Mouse (Mus musculus): ENCODE measurements around the gene Ints13. TPM values are rescaled to one million over a fixed set of nuclear protein-coding genes. Genes with fewer than 3 reads are reported as not detected.

The Ints13 gene
- 18.4 TPM for polyA plus RNA-seq (2012; fragmentation: generic; extraction: Trizol)

GRCm38 (mm10) chr6:146577310-146578109 is at the start of gene Ints13:
Gene Ints13, minus strand, starts transcription at chr6:146577835.
- Histone ChIP-seq H3K4me2 (ENCODE audit: low read depth) (peak within 1 kb of the TSS; percentile 85), H3K36me3 (ENCODE audit: control insufficient read depth, insufficient read depth) (no peaks in the 10 kb centered on the region), H3ac (ENCODE audit: control insufficient read depth, insufficient read length) (peak within 1 kb of the TSS; percentile 24), H3K4me3 (peak within 1 kb of the TSS; percentile 95), H3K27me3 (ENCODE audit: control insufficient read depth, insufficient read depth, insufficient read length) (no peaks in the 10 kb centered on the region), H3K79me2 (ENCODE audit: control insufficient read depth, insufficient read depth) (peaks cover 87% of the 10 kb centered on the region)
- TF ChIP-seq POLR2AphosphoS2 (IDR thresholded peaks at IDR 0.05; ENCODE audit: insufficient read length, low read depth) = peak; percentile 96
- TF ChIP-seq MYOG (IDR thresholded peaks at IDR 0.05; ENCODE audit: control insufficient read depth in 1 of 3, insufficient read depth in 1 of 3, insufficient read length in 2 of 3, low read depth in 2 of 3) = no peak
- peak; percentile 92 for TF ChIP-seq POLR2A (IDR thresholded peaks at IDR 0.05; ENCODE audit: insufficient read length, low read depth)
- TF ChIP-seq SRF (IDR thresholded peaks at IDR 0.05; ENCODE audit: control insufficient read depth, insufficient read length, low read depth) = no peak
- TF ChIP-seq CEBPB (IDR thresholded peaks at IDR 0.05; ENCODE audit: insufficient read depth, poor library complexity, severe bottlenecking) = no peak

GRCm38 (mm10) chr6:146616670-146617069 is 39.0 kb upstream of the Ints13 start:
- Histone ChIP-seq H3K36me3 (ENCODE audit: control insufficient read depth, insufficient read depth) (no peaks in the 10 kb centered on the region), H3K79me2 (ENCODE audit: control insufficient read depth, insufficient read depth) (no peaks in the 10 kb centered on the region), H3K4me3 (no peak overlapping the region), H3ac (ENCODE audit: control insufficient read depth, insufficient read length) (no peak overlapping the region), H3K27me3 (ENCODE audit: control insufficient read depth, insufficient read depth, insufficient read length) (no peaks in the 10 kb centered on the region), H3K4me2 (ENCODE audit: low read depth) (no peak overlapping the region)
- TF ChIP-seq MYOD1 (IDR thresholded peaks at IDR 0.05; ENCODE audit: control insufficient read depth in 1 of 3, insufficient read length in 2 of 3, low read depth in 2 of 3) = no peak
- no peak for TF ChIP-seq POLR2AphosphoS2 (IDR thresholded peaks at IDR 0.05; ENCODE audit: insufficient read length, low read depth)
- no peak for TF ChIP-seq USF1 (IDR thresholded peaks at IDR 0.05; ENCODE audit: low read depth)

- no peak overlapping the region for H3K4me2 ChIP-seq (ENCODE audit: low read depth)
- no peaks in the 10 kb centered on the region for H3K27me3 ChIP-seq (ENCODE audit: control insufficient read depth, insufficient read depth, insufficient read length)
- TF ChIP-seq MAX (IDR thresholded peaks at IDR 0.05; ENCODE audit: low read depth) (no peak), MYOD1 (IDR thresholded peaks at IDR 0.05; ENCODE audit: control insufficient read depth in 1 of 3, insufficient read length in 2 of 3, low read depth in 2 of 3) (peak in 1 of 3 experiments; percentile 13)
- no peak overlapping the region for H3ac ChIP-seq (ENCODE audit: control insufficient read depth, insufficient read length)
- no peak overlapping the region for H3K4me3 ChIP-seq
- no peaks in the 10 kb centered on the region for H3K79me2 ChIP-seq (ENCODE audit: control insufficient read depth, insufficient read depth)
- H3K36me3 ChIP-seq (ENCODE audit: control insufficient read depth, insufficient read depth) = no peaks in the 10 kb centered on the region
Measured at GRCm38 (mm10) chr6:146615891-146616290, 38.3 kb upstream of the Ints13 start.

GRCm38 (mm10) chr6:146614541-146614940 is 36.9 kb upstream of the Ints13 start:
- Histone ChIP-seq H3K36me3 (ENCODE audit: control insufficient read depth, insufficient read depth) (no peaks in the 10 kb centered on the region), H3K27me3 (ENCODE audit: control insufficient read depth, insufficient read depth, insufficient read length) (no peaks in the 10 kb centered on the region), H3ac (ENCODE audit: control insufficient read depth, insufficient read length) (no peak overlapping the region), H3K4me3 (no peak overlapping the region), H3K79me2 (ENCODE audit: control insufficient read depth, insufficient read depth) (no peaks in the 10 kb centered on the region), H3K4me2 (ENCODE audit: low read depth) (no peak overlapping the region)
- TF ChIP-seq MYOD1 (IDR thresholded peaks at IDR 0.05; ENCODE audit: control insufficient read depth in 1 of 3, insufficient read length in 2 of 3, low read depth in 2 of 3) (no peak), SRF (IDR thresholded peaks at IDR 0.05; ENCODE audit: control insufficient read depth, insufficient read length, low read depth) (no peak), USF1 (IDR thresholded peaks at IDR 0.05; ENCODE audit: low read depth) (no peak), TCF12 (IDR thresholded peaks at IDR 0.05; ENCODE audit: insufficient read depth, poor library complexity, severe bottlenecking) (no peak), TCF3 (IDR thresholded peaks at IDR 0.05; ENCODE audit: insufficient read length, low read depth) (no peak), MYOG (IDR thresholded peaks at IDR 0.05; ENCODE audit: control insufficient read depth in 1 of 3, insufficient read depth in 1 of 3, insufficient read length in 2 of 3, low read depth in 2 of 3) (no peak), E2F4 (IDR thresholded peaks at IDR 0.05; ENCODE audit: insufficient read depth) (no peak), POLR2A (IDR thresholded peaks at IDR 0.05; ENCODE audit: insufficient read length, low read depth) (no peak), CEBPB (IDR thresholded peaks at IDR 0.05; ENCODE audit: insufficient read depth, poor library complexity, severe bottlenecking) (no peak), MAX (IDR thresholded peaks at IDR 0.05; ENCODE audit: low read depth) (no peak), POLR2AphosphoS2 (IDR thresholded peaks at IDR 0.05; ENCODE audit: insufficient read length, low read depth) (no peak), REST (IDR thresholded peaks at IDR 0.05; ENCODE audit: insufficient read depth, insufficient read length) (no peak)

DNA sequence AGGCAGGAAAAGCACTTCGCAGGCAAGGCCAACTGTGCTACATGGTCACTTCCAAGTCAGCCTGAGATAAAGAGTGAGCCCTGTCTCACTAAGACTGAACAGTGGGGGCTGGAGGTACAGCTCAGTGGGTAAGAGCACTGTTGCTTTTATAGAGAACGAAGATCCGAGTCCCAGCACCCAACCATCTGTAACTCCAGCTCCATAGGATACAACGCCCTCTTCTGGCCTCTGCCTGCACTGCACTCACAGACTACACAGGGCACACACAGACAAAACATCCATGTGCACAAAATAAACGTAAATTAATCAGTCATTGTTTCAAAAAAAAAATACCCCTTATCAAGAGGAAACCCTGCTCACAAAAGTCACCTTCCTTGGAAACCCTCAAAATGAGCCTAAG is 36.3 kb upstream of the Ints13 start:
- H3K27me3 ChIP-seq (ENCODE audit: control insufficient read depth, insufficient read depth, insufficient read length) = no peaks in the 10 kb centered on the region
- no peaks in the 10 kb centered on the region for H3K36me3 ChIP-seq (ENCODE audit: control insufficient read depth, insufficient read depth)
- TF ChIP-seq MAX (IDR thresholded peaks at IDR 0.05; ENCODE audit: low read depth) = no peak
- H3K79me2 ChIP-seq (ENCODE audit: control insufficient read depth, insufficient read depth) = no peaks in the 10 kb centered on the region
- H3K4me2 ChIP-seq (ENCODE audit: low read depth) = no peak overlapping the region
- no peak overlapping the region for H3K4me3 ChIP-seq
- H3ac ChIP-seq (ENCODE audit: control insufficient read depth, insufficient read length) = no peak overlapping the region

DNA sequence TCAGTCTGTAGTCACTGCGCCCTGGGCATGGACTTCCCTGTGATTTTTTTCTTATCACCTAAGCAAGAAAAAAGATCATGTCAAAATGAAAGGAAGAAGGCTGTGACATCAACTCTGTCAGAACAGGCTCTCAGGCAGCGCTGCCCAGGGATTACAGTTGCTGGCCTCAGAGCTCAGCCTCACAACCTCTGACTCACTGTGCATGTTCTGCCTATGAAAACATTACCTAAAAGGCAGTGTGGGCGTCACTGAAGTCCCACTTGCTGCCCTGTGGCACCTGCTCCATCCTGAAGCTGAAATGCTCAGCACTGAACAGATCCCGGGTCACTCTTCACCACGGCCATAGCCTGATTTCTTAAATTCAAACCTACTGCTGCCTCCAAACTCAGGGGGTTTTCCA is 35.1 kb upstream of the Ints13 start:
- no peaks in the 10 kb centered on the region for H3K27me3 ChIP-seq (ENCODE audit: control insufficient read depth, insufficient read depth, insufficient read length)
- no peak overlapping the region for H3ac ChIP-seq (ENCODE audit: control insufficient read depth, insufficient read length)
- H3K4me2 ChIP-seq (ENCODE audit: low read depth) = no peak overlapping the region
- H3K4me3 ChIP-seq = no peak overlapping the region
- no peaks in the 10 kb centered on the region for H3K36me3 ChIP-seq (ENCODE audit: control insufficient read depth, insufficient read depth)
- H3K79me2 ChIP-seq (ENCODE audit: control insufficient read depth, insufficient read depth) = no peaks in the 10 kb centered on the region
- no peak for TF ChIP-seq MYOD1 (IDR thresholded peaks at IDR 0.05; ENCODE audit: control insufficient read depth in 1 of 3, insufficient read length in 2 of 3, low read depth in 2 of 3)
- TF ChIP-seq USF1 (IDR thresholded peaks at IDR 0.05; ENCODE audit: low read depth) = no peak
- no peak for TF ChIP-seq MAX (IDR thresholded peaks at IDR 0.05; ENCODE audit: low read depth)
- TF ChIP-seq REST (IDR thresholded peaks at IDR 0.05; ENCODE audit: insufficient read depth, insufficient read length) = no peak
- TF ChIP-seq POLR2A (IDR thresholded peaks at IDR 0.05; ENCODE audit: insufficient read length, low read depth) = no peak
- no peak for TF ChIP-seq TCF3 (IDR thresholded peaks at IDR 0.05; ENCODE audit: insufficient read length, low read depth)
- TF ChIP-seq TCF12 (IDR thresholded peaks at IDR 0.05; ENCODE audit: insufficient read depth, poor library complexity, severe bottlenecking) = no peak
- TF ChIP-seq POLR2AphosphoS2 (IDR thresholded peaks at IDR 0.05; ENCODE audit: insufficient read length, low read depth) = no peak
- no peak for TF ChIP-seq SRF (IDR thresholded peaks at IDR 0.05; ENCODE audit: control insufficient read depth, insufficient read length, low read depth)
- TF ChIP-seq MYOG (IDR thresholded peaks at IDR 0.05; ENCODE audit: control insufficient read depth in 1 of 3, insufficient read depth in 1 of 3, insufficient read length in 2 of 3, low read depth in 2 of 3) = no peak
- TF ChIP-seq CEBPB (IDR thresholded peaks at IDR 0.05; ENCODE audit: insufficient read depth, poor library complexity, severe bottlenecking) = no peak
- no peak for TF ChIP-seq E2F4 (IDR thresholded peaks at IDR 0.05; ENCODE audit: insufficient read depth)
